Mouse (Mus musculus): ENCODE results near the gene Ralgapb.

- no peak for TF ChIP-seq CTCF (IDR thresholded peaks at IDR 0.05; ENCODE audit: control insufficient read depth, insufficient read depth, insufficient read length)
- TF ChIP-seq USF1 (IDR thresholded peaks at IDR 0.05; ENCODE audit: low read depth) = no peak
These were observed 20.2 kb upstream of the Ralgapb start for GRCm38 (mm10) chr2:158389421-158389820.
